Mouse (Mus musculus) heart, adult 18-20 months (tissue): ENCODE measurements around the gene Atox1. TPM values are rescaled to one million over a fixed set of nuclear protein-coding genes. Genes with fewer than 3 reads are reported as not detected.

Experiments used
- DNase-seq, 2 experiments: peaks; one replicate each; pipeline ENCODE4 v3.0.0; 2021 to 2022; ENCODE audit warnings: mixed read lengths in 1 of 2
- long read RNA-seq, 2 experiments: library from polyadenylated mRNA; stranded (forward); transcript quantifications; one replicate each; pipeline ENCODE4 v2.0.0; 2021
- total RNA-seq, 2 experiments: library from RNA; stranded (reverse); gene quantifications; 2 replicates each; pipeline ENCODE4 v1.2.3; 2021

Atox1 gene
- 100 to 1,000 TPM in 1 of 2 experiments, 10 to 100 TPM in 1; 98.7 to 104 TPM for total RNA-seq
- long read RNA-seq, experiment 1, transcript Atox1-201 (4 exons, 541 nt), result major isoform, 111 of 116 reads
- long read RNA-seq, experiment 1, partial matches to known transcripts, result 2 of 116 reads
- long read RNA-seq, experiment 1, other reads (novel, unspliced or antisense), result 2 of 116 reads
- long read RNA-seq, experiment 2, transcript Atox1-201 (4 exons, 541 nt), result major isoform, 109 of 114 reads
- long read RNA-seq, experiment 2, partial matches to known transcripts, result 2 of 114 reads
- long read RNA-seq, experiment 2, other reads (novel, unspliced or antisense), result 2 of 114 reads

GRCm38 (mm10) chr11:55461019-55461645 lies at the start of gene Atox1:
Gene Atox1 (minus strand): TSS chr11:55461239.
- peak; percentile 95 to 98 for DNase-seq

GRCm38 (mm10) chr11:55505485-55505884 lies 44.4 kb upstream of the Atox1 start:
- DNase-seq, result no peak

GRCm38 (mm10) chr11:55502886-55503285 lies 41.8 kb upstream of the Atox1 start:
- DNase-seq, result no peak

- peak; percentile 48 to 55 for DNase-seq
Observed at GRCm38 (mm10) chr11:55501955-55502531, 41.0 kb upstream of the Atox1 start.

GRCm38 (mm10) chr11:55497885-55498284 lies 36.8 kb upstream of the Atox1 start:
- DNase-seq, result peak; percentile 18 to 56

GRCm38 (mm10) chr11:55496158-55496557 lies 35.1 kb upstream of the Atox1 start:
- no peak for DNase-seq

- DNase-seq, result no peak
Observed at GRCm38 (mm10) chr11:55485443-55485842, 24.4 kb upstream of the Atox1 start.

GRCm38 (mm10) chr11:55473219-55473618 lies 12.2 kb upstream of the Atox1 start:
- DNase-seq, result no peak

- no peak for DNase-seq
Observed at GRCm38 (mm10) chr11:55471467-55471866, 10.4 kb upstream of the Atox1 start.

- no peak for DNase-seq
Observed at GRCm38 (mm10) chr11:55470761-55471160, 9.7 kb upstream of the Atox1 start.

GRCm38 (mm10) chr11:55469923-55470691 lies 9.1 kb upstream of the Atox1 start:
- peak in 1 of 2 experiments; percentile 45 for DNase-seq

GRCm38 (mm10) chr11:55469048-55469843 lies 8.2 kb upstream of the Atox1 start, which contains the start of gene G3bp1:
Gene G3bp1 (plus strand): TSS chr11:55469685.
- DNase-seq, result peak; percentile 99 to 100

GRCm38 (mm10) chr11:55468611-55469047 lies 7.6 kb upstream of the Atox1 start:
- DNase-seq, result no peak

- DNase-seq, result peak; percentile 44 to 64
Observed at GRCm38 (mm10) chr11:55468012-55468411, 7.0 kb upstream of the Atox1 start.

GRCm38 (mm10) chr11:55465177-55465576 lies 4.1 kb upstream of the Atox1 start:
- DNase-seq, result no peak

GRCm38 (mm10) chr11:55464707-55465106 lies 3.7 kb upstream of the Atox1 start:
- DNase-seq, result no peak

GRCm38 (mm10) chr11:55462149-55462548 lies 1.1 kb upstream of the Atox1 start:
- no peak for DNase-seq

GRCm38 (mm10) chr11:55460559-55461018 lies 450 bp downstream of the Atox1 start:
- peak in 1 of 2 experiments; percentile 44 for DNase-seq

GRCm38 (mm10) chr11:55459850-55460558 lies 1.0 kb downstream of the Atox1 start:
- DNase-seq, result no peak

- no peak for DNase-seq
Observed at GRCm38 (mm10) chr11:55458501-55458900, 2.5 kb downstream of the Atox1 start.

GRCm38 (mm10) chr11:55455166-55455565 lies 5.9 kb downstream of the Atox1 start:
- no peak for DNase-seq
